Mouse (Mus musculus): ENCODE measurements at regions not wholly inside any gene's neighbourhood (a gene's known extent, or its start where the extent isn't known, plus 50 kb on each side); places are given as distances from the start of the nearest gene placed in this dataset.

DNA sequence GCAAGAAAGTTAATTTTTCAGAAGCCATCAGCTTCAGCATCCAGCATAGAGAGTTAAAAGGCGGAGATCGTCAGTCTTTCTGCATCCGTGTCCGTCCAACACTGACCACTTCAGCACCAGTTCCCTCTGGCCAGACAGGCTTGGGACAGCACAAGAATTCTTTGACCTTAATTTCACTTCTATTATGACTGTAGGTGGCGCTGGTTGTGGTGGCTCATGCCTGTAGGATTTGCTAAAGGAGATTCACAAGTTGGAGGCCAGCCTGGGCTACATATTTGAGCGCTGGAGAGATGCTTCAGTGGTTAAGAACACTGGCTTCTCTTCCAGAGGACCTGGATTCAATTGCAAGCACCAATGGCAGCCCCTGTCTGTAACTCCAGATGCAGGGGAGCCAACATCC lies 66.0 kb downstream of the Amer2 start:
- DNase-seq = no peak

DNA sequence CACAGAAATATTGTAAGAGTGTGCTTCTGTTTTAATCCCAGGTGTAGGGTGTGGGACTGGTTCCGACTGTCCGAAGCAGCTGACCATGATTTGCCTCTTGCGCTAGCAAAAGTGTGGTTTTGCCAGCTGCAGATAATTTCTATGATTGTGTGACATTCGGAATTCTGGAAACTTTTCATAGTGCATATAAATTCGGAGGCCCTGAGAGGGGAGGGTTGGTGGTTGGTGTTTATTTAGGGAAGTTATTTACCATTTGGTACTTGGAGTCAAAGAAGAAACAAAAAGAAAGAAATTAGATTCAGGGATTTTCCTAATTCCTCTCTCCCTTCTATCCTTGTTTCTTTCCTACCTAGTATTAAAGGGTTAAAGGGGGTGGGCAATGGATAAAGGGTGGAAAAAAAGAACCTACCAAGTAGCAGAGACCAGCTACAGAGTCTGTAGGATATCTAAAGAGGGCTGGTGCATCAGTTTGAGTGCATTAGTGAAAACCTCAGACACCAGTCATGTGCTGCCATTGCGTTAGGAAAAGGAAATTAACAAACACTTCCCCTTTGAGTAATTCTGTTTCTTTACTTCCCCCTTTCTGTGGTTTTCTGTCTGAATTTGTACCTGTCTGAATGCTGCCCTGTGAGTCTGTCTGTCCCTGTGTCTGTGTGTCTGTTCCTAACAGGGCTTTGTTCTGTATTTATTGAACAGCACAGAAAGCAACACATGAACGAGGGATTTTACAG lies 70.9 kb downstream of the Amer2 start:
- no peak for DNase-seq

GRCm38 (mm10) chr14:60444552-60444937 lies 71.5 kb downstream of the Amer2 start:
- no peak for DNase-seq

- peak; percentile 5 for DNase-seq
Observed at GRCm38 (mm10) chr14:60446037-60446436, 73.0 kb downstream of the Amer2 start.

DNA sequence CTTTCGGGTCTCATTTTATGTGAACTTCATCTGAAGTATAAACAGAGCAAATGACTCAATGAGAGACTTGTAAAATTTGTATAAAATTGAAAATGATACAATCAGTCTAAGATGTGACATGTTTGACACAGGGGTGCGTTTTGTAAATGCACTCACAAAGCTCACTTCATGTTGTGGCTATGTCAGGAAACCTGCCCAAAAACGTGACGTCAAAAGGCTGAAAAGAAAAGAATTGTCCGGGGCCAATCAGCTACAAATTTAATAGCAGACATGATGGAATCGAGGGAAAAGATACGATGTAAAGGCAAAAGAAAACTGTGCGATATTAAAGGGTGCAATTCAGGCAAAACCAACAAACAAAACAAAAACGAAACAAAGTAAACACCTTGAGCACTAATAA lies 78.2 kb downstream of the Amer2 start:
- DNase-seq = no peak

DNA sequence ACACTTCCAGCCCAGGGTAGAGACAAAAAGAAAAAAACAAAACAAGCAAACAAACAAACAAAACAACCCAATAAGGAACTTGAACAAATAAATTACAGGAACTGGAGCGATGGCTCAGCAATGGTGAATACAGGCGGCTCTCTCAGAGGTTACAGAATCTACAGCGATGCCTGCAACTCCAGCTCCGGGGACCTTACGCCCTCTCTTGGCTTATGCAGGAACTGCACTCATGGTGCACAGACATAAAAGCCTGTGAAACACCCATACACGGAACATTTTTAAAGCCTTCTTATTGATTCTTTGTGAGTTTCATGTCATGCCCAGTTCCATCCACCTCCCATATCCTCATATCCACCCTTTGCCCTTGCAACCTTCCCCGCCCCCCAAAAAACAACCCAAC lies 78.6 kb downstream of the Amer2 start:
- DNase-seq = no peak

DNA sequence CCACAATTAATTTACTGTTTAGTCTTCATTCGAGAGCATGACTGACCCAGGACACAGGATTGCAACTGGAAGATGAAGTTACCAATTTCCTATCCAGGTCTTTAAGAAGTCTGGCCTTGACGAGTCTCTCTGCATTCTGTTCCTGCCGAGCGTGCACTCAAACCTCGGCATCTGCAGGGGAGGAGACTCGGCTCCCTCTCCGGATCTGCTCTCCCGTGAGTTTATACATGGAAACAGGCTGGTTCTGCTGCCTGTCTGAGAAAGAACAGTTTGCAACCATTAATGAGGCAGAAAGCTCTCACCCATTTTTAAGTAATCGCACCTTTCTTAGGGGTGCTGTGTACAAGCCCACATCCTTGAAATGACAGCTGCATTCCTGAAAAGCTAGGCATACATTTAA lies 83.7 kb downstream of the Amer2 start:
- no peak for DNase-seq

DNA sequence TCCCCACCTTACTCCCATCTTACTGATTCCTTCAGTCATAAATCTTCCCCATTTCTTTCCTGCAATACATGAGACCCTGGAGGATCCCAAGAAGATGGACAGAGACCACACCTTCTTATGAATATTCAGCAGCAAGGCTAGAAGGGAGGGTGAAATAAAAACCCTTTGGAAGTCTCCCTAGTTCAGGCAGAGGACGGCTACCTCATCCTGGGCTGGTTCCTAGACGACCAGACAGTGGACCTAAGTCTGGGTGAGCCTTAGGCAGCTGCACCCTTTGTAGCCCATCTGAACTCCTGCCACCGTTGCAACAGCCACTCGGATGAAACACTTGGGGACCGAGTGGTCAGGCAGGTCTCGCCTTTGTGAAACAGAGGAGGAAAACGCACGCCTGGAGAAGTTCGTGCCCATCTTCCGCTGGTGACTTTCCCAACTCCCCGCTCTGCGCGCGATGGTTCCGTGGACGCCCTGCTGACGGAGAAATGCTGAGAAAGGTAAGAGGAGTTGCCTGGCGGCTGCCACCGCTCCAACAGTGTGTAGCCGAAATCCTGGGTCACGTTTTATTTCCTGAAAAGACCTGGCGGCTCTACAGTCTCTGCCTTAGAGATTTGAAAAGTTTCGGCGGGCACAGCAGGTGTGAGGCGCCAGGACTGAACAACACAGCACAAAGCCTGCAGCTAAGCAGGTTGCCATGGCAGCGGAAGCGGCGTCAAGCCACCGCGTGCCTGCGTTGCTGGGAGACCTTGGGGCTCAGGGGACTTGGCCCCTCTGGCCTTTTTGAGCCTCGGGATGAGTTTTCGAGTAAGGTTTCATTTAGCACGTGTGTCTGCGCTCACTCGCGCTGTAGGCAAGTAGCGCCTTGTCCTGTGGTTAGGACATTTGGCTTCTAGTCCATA lies 112.2 kb downstream of the Amer2 start:
- peak; percentile 94 for DNase-seq

DNA sequence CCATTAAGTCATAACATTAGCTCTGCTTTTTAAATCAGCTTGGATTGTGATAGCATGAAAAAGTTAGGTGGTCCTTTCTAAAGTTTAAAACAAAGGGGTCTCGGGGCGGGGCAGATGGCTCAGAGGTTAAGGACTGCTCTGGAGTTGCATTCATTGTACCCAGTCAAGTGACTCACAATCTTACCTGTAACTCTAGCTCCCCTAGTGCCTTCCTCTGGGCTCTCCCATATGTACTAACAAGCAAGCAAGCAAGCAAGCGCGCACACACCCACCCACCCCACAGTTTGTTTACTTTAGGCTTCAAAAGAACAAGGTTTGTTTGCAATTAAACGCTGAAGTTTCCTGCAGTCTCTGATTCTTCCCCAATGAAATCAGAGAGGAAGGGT lies 112.8 kb downstream of the Amer2 start:
- no peak for DNase-seq

- DNase-seq = peak; percentile 60
Observed at GRCm38 (mm10) chr14:60486278-60486935, 113.3 kb downstream of the Amer2 start.

DNA sequence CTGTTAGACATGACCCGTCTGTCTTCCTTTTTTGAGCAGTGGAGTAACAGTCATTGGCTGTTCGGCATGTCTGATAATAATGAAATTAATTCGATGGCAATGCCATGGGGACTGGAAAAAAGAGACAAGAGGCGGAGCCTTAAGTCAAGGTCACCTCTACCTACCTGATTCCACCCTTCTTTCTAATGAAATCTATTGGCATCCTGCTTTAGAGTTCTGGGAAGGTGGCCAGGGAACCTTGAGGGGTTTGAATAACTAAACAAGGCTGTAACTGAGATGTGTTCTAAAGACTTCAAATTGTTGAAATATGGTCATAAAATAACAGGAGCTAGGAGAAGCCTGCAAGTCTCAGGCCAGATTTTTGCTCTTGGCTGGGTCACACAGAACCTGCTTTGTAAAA lies 116.1 kb downstream of the Amer2 start:
- no peak for DNase-seq

DNA sequence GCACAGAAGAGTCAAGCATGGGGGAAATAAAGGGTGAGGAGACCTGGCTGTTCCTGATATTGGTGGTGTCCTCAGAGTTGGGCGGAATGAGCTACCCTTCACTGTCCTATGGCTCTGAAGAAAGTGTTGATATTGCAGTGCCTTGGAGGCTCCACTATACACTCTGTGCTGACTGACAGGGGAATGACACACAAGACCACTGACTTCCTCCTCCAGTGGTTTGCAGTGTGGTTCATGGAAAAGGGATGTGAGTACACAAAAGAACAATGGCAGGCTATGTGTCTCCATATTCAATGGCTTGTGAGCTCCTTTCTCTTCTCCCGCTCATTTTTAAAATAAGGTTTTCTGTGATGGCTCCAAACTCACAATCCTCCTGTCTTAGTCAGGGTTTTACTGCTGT lies 117.8 kb downstream of the Amer2 start:
- no peak for DNase-seq

- no peak for DNase-seq
Observed at GRCm38 (mm10) chr14:60495441-60495840, 122.4 kb downstream of the Amer2 start.

- DNase-seq = no peak
Observed at GRCm38 (mm10) chr14:60502552-60502951, 129.5 kb downstream of the Amer2 start.

GRCm38 (mm10) chr14:60505066-60505465 lies 128.7 kb upstream of the Spata13 start:
- no peak for DNase-seq

DNA sequence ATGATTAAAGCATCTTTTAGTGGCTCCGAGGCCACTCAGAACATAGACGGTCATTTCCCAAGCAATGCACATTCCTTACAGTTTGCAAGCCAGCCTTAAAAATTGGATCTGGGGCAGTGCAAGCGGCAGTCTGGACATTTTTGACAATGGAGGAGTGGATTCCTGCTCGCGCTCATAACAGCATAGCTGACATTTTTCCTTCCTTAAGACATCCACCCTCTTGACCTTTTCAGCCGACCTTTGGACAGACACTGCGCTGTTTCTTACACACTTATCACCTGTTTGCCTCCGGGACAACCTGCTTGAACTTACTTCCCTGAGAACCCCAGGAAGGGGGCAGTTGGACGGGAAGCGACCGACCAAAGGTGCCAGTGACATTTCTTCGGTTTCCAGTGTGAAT lies 127.5 kb upstream of the Spata13 start:
- peak; percentile 14 for DNase-seq

GRCm38 (mm10) chr14:60513560-60513959 lies 120.2 kb upstream of the Spata13 start:
- DNase-seq = peak; percentile 62

- DNase-seq = no peak
Observed at GRCm38 (mm10) chr14:60515094-60515786, 118.6 kb upstream of the Spata13 start.

DNA sequence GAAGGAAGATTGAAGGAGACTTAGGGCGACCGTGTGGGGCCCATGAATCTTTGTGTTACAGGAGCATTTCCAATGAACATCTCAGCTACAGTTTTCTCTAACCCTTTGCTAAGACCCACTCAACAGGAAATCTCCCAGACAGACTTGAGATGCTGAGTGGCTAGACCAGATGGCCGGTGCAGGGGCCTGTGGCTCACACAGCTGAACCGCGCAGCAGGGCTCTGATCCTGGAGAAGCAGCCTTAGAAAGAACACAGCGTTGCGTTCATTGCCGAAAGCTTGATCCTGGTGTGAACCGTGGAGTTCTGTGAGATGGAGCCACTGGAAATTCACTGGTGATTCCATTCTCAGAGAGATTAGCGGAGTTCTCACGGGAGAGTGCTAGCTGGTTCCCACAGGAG lies 115.9 kb upstream of the Spata13 start:
- DNase-seq = no peak

- no peak for DNase-seq
Observed at GRCm38 (mm10) chr14:60523010-60523409, 110.8 kb upstream of the Spata13 start.

DNA sequence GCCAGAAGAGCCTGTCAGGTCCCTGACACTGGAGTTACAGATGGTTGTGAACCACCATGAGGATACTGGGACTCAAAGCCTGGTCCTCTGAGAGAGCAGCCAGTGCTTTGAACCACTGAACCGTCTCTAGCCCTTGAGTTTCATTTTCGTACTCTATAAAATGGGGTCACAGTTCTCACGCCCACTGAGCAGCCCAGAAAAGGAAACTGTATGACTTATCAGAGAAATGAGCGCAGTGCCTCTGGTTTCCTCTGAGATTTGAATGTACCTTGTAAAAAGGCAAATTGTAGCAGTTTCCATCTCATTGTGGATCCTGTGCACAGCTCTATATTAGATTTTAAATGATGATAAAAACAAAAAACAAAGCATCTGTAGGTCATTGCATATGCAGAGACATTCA lies 108.9 kb upstream of the Spata13 start:
- DNase-seq = no peak

- peak; percentile 85 for DNase-seq
Observed at GRCm38 (mm10) chr14:60525284-60525962, 108.4 kb upstream of the Spata13 start.

DNA sequence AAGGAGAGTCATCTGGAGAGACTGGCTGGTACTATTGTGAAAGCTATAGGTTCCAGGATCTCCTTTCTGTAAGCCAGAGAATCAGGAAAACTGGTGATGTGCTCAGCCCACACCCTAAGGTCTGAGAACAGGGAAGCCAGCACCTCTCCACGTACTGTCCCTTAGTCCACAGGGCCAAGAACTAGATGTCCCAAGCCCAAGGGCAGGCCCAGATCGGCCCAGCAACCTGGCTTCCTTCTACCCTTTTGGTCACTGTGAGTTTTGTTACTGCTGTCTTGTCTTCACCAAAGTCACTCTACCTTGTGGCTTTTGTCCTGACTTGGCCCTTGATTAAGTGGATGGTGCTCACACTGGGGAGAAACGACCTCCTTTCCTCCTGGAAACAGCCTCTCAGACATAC lies 107.8 kb upstream of the Spata13 start:
- no peak for DNase-seq
